Mouse (Mus musculus) hindbrain, embryonic 14.5 days (tissue): ENCODE results near the gene Maml2. TPM values are rescaled to one million over a fixed set of nuclear protein-coding genes. Genes with fewer than 3 reads are reported as not detected.

Source experiments
- ATAC-seq: fragments of 200-750 bp; cut with Nextera tagmentation; 2 replicates; pipeline ENCODE4 v1.8.0; 2017; ENCODE audit warnings: moderate number of reproducible peaks, mild to moderate bottlenecking, moderate TSS enrichment, moderate library complexity; ENCODE audit not compliant: low FRiP score
- DNase-seq: peaks from one replicate; pipeline ENCODE4 v3.0.0-alpha.2; 2015; ENCODE audit warnings: low spot score
- H3K27ac ChIP-seq: fragments of 300-500 bp; sonication (generic); 2 replicates; pipeline ENCODE4 v1.5.1; 2014; ENCODE audit warnings: mild to moderate bottlenecking, moderate library complexity
- H3K27me3 ChIP-seq: fragments of 300-500 bp; sonication (generic); 2 replicates; pipeline ENCODE4 v1.6.1; 2014; ENCODE audit warnings: mild to moderate bottlenecking, low read length, mixed read lengths; ENCODE audit not compliant: control insufficient read depth, insufficient read depth
- H3K36me3 ChIP-seq: fragments of 300-500 bp; sonication (generic); replicated peaks from 2 replicates; pipeline ENCODE4 v1.6.1; 2014; ENCODE audit not compliant: control insufficient read depth, insufficient read depth
- H3K4me1 ChIP-seq: fragments of 300-500 bp; sonication (generic); replicated peaks from 2 replicates; pipeline ENCODE4 v1.6.1; 2014; ENCODE audit warnings: antibody characterized with exemption, low read length, mixed read lengths; ENCODE audit not compliant: control insufficient read depth, insufficient read depth
- H3K4me2 ChIP-seq: fragments of 300-500 bp; sonication (generic); replicated peaks from 2 replicates; pipeline ENCODE4 v1.6.1; 2014; ENCODE audit warnings: mild to moderate bottlenecking, moderate library complexity
- H3K4me3 ChIP-seq: fragments of 300-500 bp; sonication (generic); replicated peaks from 2 replicates; pipeline ENCODE4 v1.5.1; 2014; ENCODE audit warnings: mild to moderate bottlenecking, low read length
- H3K9ac ChIP-seq: fragments of 300-500 bp; sonication (generic); 2 replicates; pipeline ENCODE4 v1.6.1; 2014
- H3K9me3 ChIP-seq: fragments of 300-500 bp; sonication (generic); 2 replicates; pipeline ENCODE4 v1.6.1; 2016; ENCODE audit warnings: low read length; ENCODE audit not compliant: control insufficient read depth
- WGBS: fragments of 180-500 bp; shearing (Covaris S2); extraction: QIAGEN DNeasy Blood & Tissue Kit; methylation state at CpG from one replicate; pipeline ENCODE4 v1.1.7; 2014; 5-methylcytosine and 5-hydroxymethylcytosine counted together
- polyA plus RNA-seq: library from polyadenylated mRNA; unstranded; fragments of >200 nt; fragmentation: Nextera tagmentation; extraction: Ambion mirVana; gene quantifications from 2 replicates; pipeline ENCODE4 v1.2.1, GENCODE M21; 2014

Gene Maml2
- polyA plus RNA-seq, 1 experiment from 2014 or later, result 10.8 TPM

- Histone ChIP-seq H3K4me1 (no peaks in the 10 kb centered on the region), H3K36me3 (no peaks in the 10 kb centered on the region), H3K27me3 (no peaks in the 10 kb centered on the region), H3K27ac (no peak overlapping the region), H3K4me3 (no peak overlapping the region), H3K9me3 (no peaks in the 10 kb centered on the region), H3K9ac (no peak overlapping the region), H3K4me2 (no peak overlapping the region)
- ATAC-seq, result no peak
- no peak for DNase-seq
- WGBS, result 99% methylated on average over 2 of the region's 2 CpGs
These were observed 196.0 kb downstream of the Maml2 start for GRCm38 (mm10) chr9:13493746-13494145.

- Histone ChIP-seq H3K27me3 (no peaks in the 10 kb centered on the region), H3K36me3 (no peaks in the 10 kb centered on the region), H3K9me3 (no peaks in the 10 kb centered on the region), H3K4me2 (no peak overlapping the region), H3K27ac (no peak overlapping the region), H3K4me1 (no peaks in the 10 kb centered on the region), H3K9ac (no peak overlapping the region), H3K4me3 (no peak overlapping the region)
- DNase-seq (no peak), ATAC-seq (no peak)
These were observed 197.8 kb downstream of the Maml2 start for GRCm38 (mm10) chr9:13495530-13495929.

- no peak for ATAC-seq
- H3K27ac ChIP-seq, result no peak overlapping the region
- DNase-seq, result no peak
- H3K9ac ChIP-seq, result no peak overlapping the region
- H3K4me2 ChIP-seq, result no peak overlapping the region
- no peaks in the 10 kb centered on the region for H3K9me3 ChIP-seq
- no peaks in the 10 kb centered on the region for H3K4me1 ChIP-seq
- WGBS, result 60% methylated on average over 3 of the region's 3 CpGs
- H3K27me3 ChIP-seq, result no peaks in the 10 kb centered on the region
- no peaks in the 10 kb centered on the region for H3K36me3 ChIP-seq
- H3K4me3 ChIP-seq, result no peak overlapping the region
These were observed 199.3 kb downstream of the Maml2 start for GRCm38 (mm10) chr9:13497016-13497415.

GRCm38 (mm10) chr9:13497690-13498333, 200.1 kb downstream of the Maml2 start:
- Histone ChIP-seq H3K4me1 (no peaks in the 10 kb centered on the region), H3K36me3 (no peaks in the 10 kb centered on the region), H3K9me3 (no peaks in the 10 kb centered on the region), H3K4me3 (no peak overlapping the region), H3K4me2 (no peak overlapping the region), H3K27me3 (no peaks in the 10 kb centered on the region), H3K27ac (no peak overlapping the region), H3K9ac (no peak overlapping the region)
- DNase-seq (no peak), ATAC-seq (no peak)
- 79% methylated on average over 7 of the region's 7 CpGs for WGBS

- Histone ChIP-seq H3K4me2 (no peak overlapping the region), H3K27me3 (no peaks in the 10 kb centered on the region), H3K4me3 (no peak overlapping the region), H3K36me3 (no peaks in the 10 kb centered on the region), H3K9me3 (no peaks in the 10 kb centered on the region), H3K4me1 (no peaks in the 10 kb centered on the region), H3K27ac (no peak overlapping the region), H3K9ac (no peak overlapping the region)
- DNase-seq (no peak), ATAC-seq (no peak)
- 83% methylated on average over 5 of the region's 5 CpGs for WGBS
These were observed 202.3 kb downstream of the Maml2 start for GRCm38 (mm10) chr9:13500045-13500444.

- 86% methylated on average over 4 of the region's 4 CpGs for WGBS
- no peak for ATAC-seq
- DNase-seq, result no peak
- H3K27me3 ChIP-seq, result no peaks in the 10 kb centered on the region
- no peak overlapping the region for H3K9ac ChIP-seq
- no peaks in the 10 kb centered on the region for H3K4me1 ChIP-seq
- no peak overlapping the region for H3K27ac ChIP-seq
- H3K36me3 ChIP-seq, result no peaks in the 10 kb centered on the region
- H3K9me3 ChIP-seq, result no peaks in the 10 kb centered on the region
- no peak overlapping the region for H3K4me3 ChIP-seq
- H3K4me2 ChIP-seq, result no peak overlapping the region
These were observed 207.3 kb downstream of the Maml2 start for GRCm38 (mm10) chr9:13505024-13505423.

GRCm38 (mm10) chr9:13506956-13507821, 209.4 kb downstream of the Maml2 start:
- Histone ChIP-seq H3K36me3 (no peaks in the 10 kb centered on the region), H3K4me2 (no peak overlapping the region), H3K4me3 (no peak overlapping the region), H3K27me3 (no peaks in the 10 kb centered on the region), H3K9ac (no peak overlapping the region), H3K4me1 (no peaks in the 10 kb centered on the region), H3K27ac (no peak overlapping the region), H3K9me3 (no peaks in the 10 kb centered on the region)
- no peak for ATAC-seq
- WGBS, result 79% methylated on average over 6 of the region's 6 CpGs
- no peak for DNase-seq

GRCm38 (mm10) chr9:13507822-13508188, 210.0 kb downstream of the Maml2 start:
- Histone ChIP-seq H3K9me3 (no peaks in the 10 kb centered on the region), H3K36me3 (no peaks in the 10 kb centered on the region), H3K27me3 (no peaks in the 10 kb centered on the region), H3K27ac (no peak overlapping the region), H3K4me1 (no peaks in the 10 kb centered on the region), H3K9ac (no peak overlapping the region), H3K4me3 (no peak overlapping the region), H3K4me2 (no peak overlapping the region)
- 93% methylated on average over 9 of the region's 9 CpGs for WGBS
- DNase-seq (no peak), ATAC-seq (no peak)

GRCm38 (mm10) chr9:13509751-13510150, 212.0 kb downstream of the Maml2 start:
- H3K4me3 ChIP-seq, result no peak overlapping the region
- H3K27ac ChIP-seq, result no peak overlapping the region
- DNase-seq, result no peak
- H3K9me3 ChIP-seq, result no peaks in the 10 kb centered on the region
- no peak overlapping the region for H3K4me2 ChIP-seq
- no peak overlapping the region for H3K9ac ChIP-seq
- no peaks in the 10 kb centered on the region for H3K27me3 ChIP-seq
- no peaks in the 10 kb centered on the region for H3K4me1 ChIP-seq
- 77% methylated on average over 6 of the region's 6 CpGs for WGBS
- peak; percentile 40; the same call in 1 of the 2 replicates for ATAC-seq
- no peaks in the 10 kb centered on the region for H3K36me3 ChIP-seq
